Mouse (Mus musculus): ENCODE measurements around the gene Gpn2. TPM values are rescaled to one million over a fixed set of nuclear protein-coding genes. Genes with fewer than 3 reads are reported as not detected.

Gpn2 gene
- polyA plus RNA-seq, 1 experiment from 2014 or later = 26.0 TPM

GRCm38 (mm10) chr4:133599116-133599515, 15.0 kb downstream of the Gpn2 start:
- peaks cover 66% of the 10 kb centered on the region for H3K27me3 ChIP-seq
- peaks cover 17% of the 10 kb centered on the region for H3K4me1 ChIP-seq
- 25% methylated on average over 7 of the region's 7 CpGs for WGBS
- peaks cover under 1% of the 10 kb centered on the region; the same call in 1 of the 2 replicates for H3K36me3 ChIP-seq (replicated peaks)
- no peaks in the 10 kb centered on the region for H3K9me3 ChIP-seq
- peak overlapping the region; percentile 48 for H3K4me3 ChIP-seq (replicated peaks)
- H3K9ac ChIP-seq = peak overlapping the region; percentile 50; the same call in 1 of the 2 replicates
- ATAC-seq (ENCODE audit: low FRiP score) = no peak
- no peak overlapping the region for H3K27ac ChIP-seq
- H3K4me2 ChIP-seq = peak overlapping the region; percentile 83

- peak overlapping the region; percentile 48 for H3K4me3 ChIP-seq (replicated peaks)
- H3K9ac ChIP-seq = peak overlapping the region; percentile 50
- under 1% methylated on average over 49 of the region's 50 CpGs for WGBS
- H3K36me3 ChIP-seq (replicated peaks) = peaks cover 3% of the 10 kb centered on the region; the same call in 1 of the 2 replicates
- no peak overlapping the region for H3K27ac ChIP-seq
- ATAC-seq (ENCODE audit: low FRiP score) = peak; percentile 97
- peak overlapping the region; percentile 83 for H3K4me2 ChIP-seq
- H3K4me1 ChIP-seq = peaks cover 17% of the 10 kb centered on the region
- peaks cover 66% of the 10 kb centered on the region for H3K27me3 ChIP-seq
- no peaks in the 10 kb centered on the region for H3K9me3 ChIP-seq
Measured at GRCm38 (mm10) chr4:133599571-133600073, 15.5 kb downstream of the Gpn2 start.

GRCm38 (mm10) chr4:133600306-133600705, 16.1 kb downstream of the Gpn2 start:
- 16% methylated on average over 9 of the region's 9 CpGs for WGBS
- Histone ChIP-seq H3K27ac (no peak overlapping the region), H3K36me3 (replicated peaks) (peaks cover 3% of the 10 kb centered on the region; the same call in 1 of the 2 replicates), H3K9me3 (no peaks in the 10 kb centered on the region), H3K4me3 (replicated peaks) (peak overlapping the region; percentile 48), H3K9ac (peak overlapping the region; percentile 50; the same call in 1 of the 2 replicates), H3K4me1 (peaks cover 17% of the 10 kb centered on the region), H3K4me2 (peak overlapping the region; percentile 83), H3K27me3 (peaks cover 66% of the 10 kb centered on the region)
- ATAC-seq (ENCODE audit: low FRiP score) = no peak

- Histone ChIP-seq H3K4me1 (peaks cover 17% of the 10 kb centered on the region), H3K9me3 (no peaks in the 10 kb centered on the region), H3K36me3 (replicated peaks) (peaks cover 3% of the 10 kb centered on the region), H3K9ac (no peak within 1 kb of the TSS), H3K4me2 (peak within 1 kb of the TSS; percentile 25; the same call in 1 of the 2 replicates), H3K4me3 (replicated peaks) (no peak within 1 kb of the TSS), H3K27me3 (peaks cover 66% of the 10 kb centered on the region), H3K27ac (no peak within 1 kb of the TSS)
- no peak for ATAC-seq (ENCODE audit: low FRiP score)
- 2% methylated on average over 16 of the region's 16 CpGs for WGBS
Measured at GRCm38 (mm10) chr4:133601721-133602218, 17.6 kb downstream of the Gpn2 start, which contains the start of gene Sfn. Sfn (minus strand) TSS chr4:133602168.

- Histone ChIP-seq H3K9ac (no peak overlapping the region), H3K36me3 (replicated peaks) (peaks cover 11% of the 10 kb centered on the region), H3K27ac (no peak overlapping the region), H3K4me1 (peaks cover 17% of the 10 kb centered on the region), H3K9me3 (no peaks in the 10 kb centered on the region), H3K4me3 (replicated peaks) (no peak overlapping the region), H3K4me2 (no peak overlapping the region), H3K27me3 (peaks cover 56% of the 10 kb centered on the region)
- no peak for ATAC-seq (ENCODE audit: low FRiP score)
- 90% methylated on average over 5 of the region's 5 CpGs for whole genome bisulfite sequencing
Measured at GRCm38 (mm10) chr4:133603056-133603455, 18.9 kb downstream of the Gpn2 start.

GRCm38 (mm10) chr4:133604175-133604574, 20.0 kb downstream of the Gpn2 start:
- no peaks in the 10 kb centered on the region for H3K9me3 ChIP-seq
- peaks cover 45% of the 10 kb centered on the region for H3K27me3 ChIP-seq
- no peak overlapping the region for H3K4me2 ChIP-seq
- H3K27ac ChIP-seq = no peak overlapping the region
- peaks cover 17% of the 10 kb centered on the region for H3K36me3 ChIP-seq (replicated peaks)
- WGBS = 90% methylated on average over 7 of the region's 7 CpGs
- H3K4me3 ChIP-seq (replicated peaks) = no peak overlapping the region
- peaks cover 15% of the 10 kb centered on the region for H3K4me1 ChIP-seq
- ATAC-seq (ENCODE audit: low FRiP score) = no peak
- H3K9ac ChIP-seq = no peak overlapping the region

- ATAC-seq (ENCODE audit: low FRiP score) = no peak
- 85% methylated on average over 6 of the region's 6 CpGs for WGBS
- Histone ChIP-seq H3K36me3 (replicated peaks) (peaks cover 17% of the 10 kb centered on the region), H3K27ac (no peak overlapping the region), H3K27me3 (peaks cover 38% of the 10 kb centered on the region), H3K9me3 (no peaks in the 10 kb centered on the region), H3K4me1 (peaks cover 8% of the 10 kb centered on the region), H3K4me2 (no peak overlapping the region), H3K9ac (no peak overlapping the region), H3K4me3 (replicated peaks) (no peak overlapping the region)
Measured at GRCm38 (mm10) chr4:133604856-133605255, 20.7 kb downstream of the Gpn2 start.

GRCm38 (mm10) chr4:133605330-133605729, 21.2 kb downstream of the Gpn2 start:
- Histone ChIP-seq H3K4me1 (peaks cover 4% of the 10 kb centered on the region; the same call in 1 of the 2 replicates), H3K4me2 (no peak overlapping the region), H3K9ac (no peak overlapping the region), H3K9me3 (no peaks in the 10 kb centered on the region), H3K27ac (no peak overlapping the region), H3K36me3 (replicated peaks) (peaks cover 19% of the 10 kb centered on the region), H3K27me3 (peaks cover 33% of the 10 kb centered on the region), H3K4me3 (replicated peaks) (no peak overlapping the region)
- no peak for ATAC-seq (ENCODE audit: low FRiP score)
- 57% methylated on average over 9 of the region's 9 CpGs for WGBS

GRCm38 (mm10) chr4:133607284-133607683, 23.1 kb downstream of the Gpn2 start:
- ATAC-seq (ENCODE audit: low FRiP score) = no peak
- H3K4me3 ChIP-seq (replicated peaks) = no peak overlapping the region
- no peaks in the 10 kb centered on the region for H3K4me1 ChIP-seq
- WGBS = 85% methylated on average over 10 of the region's 10 CpGs
- H3K27me3 ChIP-seq = peaks cover 14% of the 10 kb centered on the region
- H3K9ac ChIP-seq = no peak overlapping the region
- no peak overlapping the region for H3K4me2 ChIP-seq
- 0 out of 2 replicates have a peak, but pooled peaks cover 6% of the 10 kb centered on the region for H3K9me3 ChIP-seq
- peaks cover 28% of the 10 kb centered on the region for H3K36me3 ChIP-seq (replicated peaks)
- no peak overlapping the region for H3K27ac ChIP-seq

GRCm38 (mm10) chr4:133609719-133610118, 25.6 kb downstream of the Gpn2 start:
- H3K9ac ChIP-seq = no peak overlapping the region
- no peaks in the 10 kb centered on the region for H3K27me3 ChIP-seq
- H3K27ac ChIP-seq = no peak overlapping the region
- no peaks in the 10 kb centered on the region for H3K4me1 ChIP-seq
- 0 out of 2 replicates have a peak, but pooled peaks cover 9% of the 10 kb centered on the region for H3K9me3 ChIP-seq
- 15% methylated on average over 6 of the region's 6 CpGs for WGBS
- peaks cover 46% of the 10 kb centered on the region for H3K36me3 ChIP-seq (replicated peaks)
- ATAC-seq (ENCODE audit: low FRiP score) = 0 out of 2 replicates have a peak, but pooled peaks have one; percentile 44
- H3K4me2 ChIP-seq = no peak overlapping the region
- no peak overlapping the region for H3K4me3 ChIP-seq (replicated peaks)

- no peak for ATAC-seq (ENCODE audit: low FRiP score)
- no peak overlapping the region for H3K4me2 ChIP-seq
Measured at GRCm38 (mm10) chr4:133611815-133612214, 27.7 kb downstream of the Gpn2 start.

GRCm38 (mm10) chr4:133612416-133612815, 28.3 kb downstream of the Gpn2 start:
- H3K27ac ChIP-seq = no peak overlapping the region
- ATAC-seq (ENCODE audit: low FRiP score) = no peak
- 93% methylated on average over 7 of the region's 7 CpGs for WGBS
- H3K9ac ChIP-seq = no peak overlapping the region
- no peaks in the 10 kb centered on the region for H3K4me1 ChIP-seq
- peaks cover 48% of the 10 kb centered on the region for H3K36me3 ChIP-seq (replicated peaks)
- H3K4me3 ChIP-seq (replicated peaks) = no peak overlapping the region
- H3K27me3 ChIP-seq = no peaks in the 10 kb centered on the region
- 0 out of 2 replicates have a peak, but pooled peaks cover 9% of the 10 kb centered on the region for H3K9me3 ChIP-seq
- H3K4me2 ChIP-seq = no peak overlapping the region

More at GRCm38 (mm10) chr4:133611815-133612214, 27.7 kb downstream of the Gpn2 start:
- no peaks in the 10 kb centered on the region for H3K27me3 ChIP-seq
- H3K27ac ChIP-seq = no peak overlapping the region
- 0 out of 2 replicates have a peak, but pooled peaks cover 9% of the 10 kb centered on the region for H3K9me3 ChIP-seq
- H3K4me1 ChIP-seq = no peaks in the 10 kb centered on the region
- H3K4me3 ChIP-seq (replicated peaks) = no peak overlapping the region
- peaks cover 54% of the 10 kb centered on the region for H3K36me3 ChIP-seq (replicated peaks)
- WGBS = 97% methylated on average over 5 of the region's 5 CpGs
- H3K9ac ChIP-seq = no peak overlapping the region

GRCm38 (mm10) chr4:133613026-133613425, 28.9 kb downstream of the Gpn2 start:
- H3K4me3 ChIP-seq (replicated peaks) = no peak overlapping the region
- no peaks in the 10 kb centered on the region for H3K4me1 ChIP-seq

More at GRCm38 (mm10) chr4:133613026-133613425, 28.9 kb downstream of the Gpn2 start:
- Histone ChIP-seq H3K4me2 (no peak overlapping the region), H3K36me3 (replicated peaks) (peaks cover 45% of the 10 kb centered on the region), H3K9me3 (0 out of 2 replicates have a peak, but pooled peaks cover 9% of the 10 kb centered on the region), H3K9ac (no peak overlapping the region), H3K27ac (no peak overlapping the region), H3K27me3 (no peaks in the 10 kb centered on the region)
- 95% methylated on average over 8 of the region's 8 CpGs for WGBS
- ATAC-seq (ENCODE audit: low FRiP score) = no peak

Measured in forebrain, embryonic 12.5 days (tissue).